In the genomic region with DNA sequence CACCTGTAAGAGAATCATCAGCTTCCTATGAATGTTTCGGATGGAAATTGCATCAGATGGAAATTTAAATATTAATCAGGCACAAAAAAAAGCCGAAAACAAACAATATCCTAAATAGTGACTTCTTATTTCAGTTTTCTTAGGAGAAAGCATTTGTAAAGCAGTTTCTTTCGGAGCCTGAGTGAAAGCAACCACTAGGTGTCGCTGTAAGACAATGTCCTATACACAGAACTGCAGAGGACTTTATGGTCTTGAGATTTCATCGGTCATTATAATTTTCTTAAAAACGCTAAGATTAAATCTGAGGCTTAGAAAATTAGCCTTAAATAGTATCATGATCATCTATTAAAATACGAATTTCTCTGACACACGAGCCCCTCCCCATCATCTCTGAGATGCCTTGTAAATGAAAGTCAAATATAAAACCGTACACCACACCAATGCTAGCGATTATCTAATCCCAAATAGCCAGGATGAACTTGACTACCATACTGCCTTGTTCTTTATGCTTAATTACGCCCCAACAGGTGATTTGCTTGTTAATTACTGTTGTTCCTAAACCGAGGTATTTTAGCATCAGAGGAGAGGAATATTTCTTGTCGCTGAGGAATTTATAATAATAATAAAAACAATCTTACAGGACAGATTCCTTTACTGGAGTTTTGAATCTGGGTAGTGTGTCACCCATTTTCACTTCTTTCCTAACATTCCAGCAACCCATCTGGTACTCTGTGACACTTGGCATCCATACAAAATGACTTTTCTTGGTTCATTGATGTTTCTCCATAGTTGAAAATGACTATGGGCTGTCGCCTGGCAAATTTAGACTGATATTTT, we compare ENCODE assay signal across 8 mouse cellular contexts.
DNase-seq lines count a peak whose midpoint lies in the region; ATAC-seq and TF ChIP-seq lines count a peak whose summit lies in the region.

No protein-coding gene starts in this region.

- no peak overlapping the region for H3K4me3 ChIP-seq in liver, embryonic 11.5 days (ENCODE audit: low read depth, low read length)
- H3K4me3 ChIP-seq in hindbrain, postnatal 0 days (ENCODE audit: low read length), result no peak overlapping the region
- H3K4me3 ChIP-seq in limb, embryonic 11.5 days (ENCODE audit: low read depth, low read length), result no peak overlapping the region

- H3K4me1 ChIP-seq in liver, embryonic 11.5 days (replicated peaks; ENCODE audit: control insufficient read depth, insufficient read depth, low read length), result no peaks in the 10 kb centered on the region
- H3K4me1 ChIP-seq in hindbrain, postnatal 0 days (ENCODE audit: insufficient read depth, low read length), result 0 out of 2 replicates have a peak, but pooled peaks cover 4% of the 10 kb centered on the region
- H3K4me1 ChIP-seq in limb, embryonic 11.5 days (ENCODE audit: control insufficient read depth, insufficient read depth, low read length), result no peaks in the 10 kb centered on the region

- no peaks in the 10 kb centered on the region for H3K9me3 ChIP-seq in liver, embryonic 11.5 days (ENCODE audit: control insufficient read depth, low read length)
- no peaks in the 10 kb centered on the region for H3K9me3 ChIP-seq in hindbrain, postnatal 0 days (ENCODE audit: low read length)
- H3K9me3 ChIP-seq in limb, embryonic 11.5 days (ENCODE audit: control insufficient read depth, low read length), result no peaks in the 10 kb centered on the region

- WGBS in liver, embryonic 11.5 days, result 36% methylated on average over 14 of the region's 14 CpGs
- WGBS in hindbrain, postnatal 0 days, result 21% methylated on average over 14 of the region's 14 CpGs
- 40% methylated on average over 14 of the region's 14 CpGs for WGBS in limb, embryonic 11.5 days

- H3K27ac ChIP-seq in liver, embryonic 11.5 days (ENCODE audit: low read depth, low read length), result no peak overlapping the region
- H3K27ac ChIP-seq in hindbrain, postnatal 0 days, result no peak overlapping the region
- no peak overlapping the region for H3K27ac ChIP-seq in limb, embryonic 11.5 days (replicated peaks; ENCODE audit: low read depth, low read length)

- no peaks in the 10 kb centered on the region for H3K36me3 ChIP-seq in liver, embryonic 11.5 days (ENCODE audit: control insufficient read depth, insufficient read depth, low read length)
- H3K36me3 ChIP-seq in hindbrain, postnatal 0 days (ENCODE audit: insufficient read depth, low read length), result no peaks in the 10 kb centered on the region
- no peaks in the 10 kb centered on the region for H3K36me3 ChIP-seq in limb, embryonic 11.5 days (ENCODE audit: control insufficient read depth, insufficient read depth, low read length)

- H3K27me3 ChIP-seq in liver, embryonic 11.5 days (replicated peaks; ENCODE audit: control insufficient read depth, insufficient read depth, low read length), result no peaks in the 10 kb centered on the region
- H3K27me3 ChIP-seq in hindbrain, postnatal 0 days (ENCODE audit: insufficient read depth, low read length), result no peaks in the 10 kb centered on the region
- H3K27me3 ChIP-seq in limb, embryonic 11.5 days (ENCODE audit: control insufficient read depth, insufficient read depth, low read length), result no peaks in the 10 kb centered on the region

- no peak for ATAC-seq in liver, embryonic 11.5 days (replicated peaks; ENCODE audit: low FRiP score)
- ATAC-seq in hindbrain, postnatal 0 days, result peak; percentile 70; the same call in 1 of the 2 replicates
- no peak for ATAC-seq in limb, embryonic 11.5 days (ENCODE audit: insufficient number of reproducible peaks, low FRiP score, low TSS enrichment, low read depth)
- no peak for ATAC-seq in erythroid progenitor cell, adult 5-6 weeks (replicated peaks; ENCODE audit: low FRiP score, poor library complexity, severe bottlenecking)

- no peak overlapping the region for H3K9ac ChIP-seq in liver, embryonic 11.5 days (ENCODE audit: low read depth, low read length)
- no peak overlapping the region for H3K9ac ChIP-seq in hindbrain, postnatal 0 days (replicated peaks; ENCODE audit: low read length)
- H3K9ac ChIP-seq in limb, embryonic 11.5 days (ENCODE audit: low read length), result no peak overlapping the region

- peak; percentile 39 for DNase-seq in liver
- DNase-seq in liver, embryonic 11.5 days (ENCODE audit: low spot score), result no peak
- peak; percentile 76 for DNase-seq in adipocyte (ENCODE audit: low spot score)
- DNase-seq in embryo, embryonic 9.5 days (ENCODE audit: extremely low spot score), result peak; percentile 58
- DNase-seq in hindbrain, postnatal 0 days (ENCODE audit: low spot score), result peak; percentile 94
- DNase-seq in limb, embryonic 11.5 days (ENCODE audit: low spot score), result peak; percentile 74
- peak; percentile 93 for DNase-seq in retina, embryonic 14.5 days (ENCODE audit: low spot score)

- H3K4me2 ChIP-seq in liver, embryonic 11.5 days, result no peak overlapping the region
- peak overlapping the region; percentile 36 for H3K4me2 ChIP-seq in hindbrain, postnatal 0 days (ENCODE audit: low read depth, low read length)
- no peak overlapping the region for H3K4me2 ChIP-seq in limb, embryonic 11.5 days (ENCODE audit: low read depth, severe bottlenecking)

- TF ChIP-seq CTCF in hindbrain, postnatal 0 days (IDR thresholded peaks at IDR 0.05; ENCODE audit: low read depth), result peak; percentile 88
